Mouse (Mus musculus): ENCODE measurements around the gene Edem2. TPM values are rescaled to one million over a fixed set of nuclear protein-coding genes. Genes with fewer than 3 reads are reported as not detected.

Gene Edem2
- 33.7 and 35.5 TPM in 2 replicates for polyA plus RNA-seq (2015; fragmentation: Nextera tagmentation; extraction: Ambion mirVana)

- H3K9ac ChIP-seq, result peak within 1 kb of the TSS; percentile 51
- no peak within 1 kb of the TSS for H3K27ac ChIP-seq
- peaks cover 6% of the 10 kb centered on the region; the same call in 1 of the 2 replicates for H3K36me3 ChIP-seq
- no peaks in the 10 kb centered on the region for H3K9me3 ChIP-seq
- H3K4me3 ChIP-seq, result peak within 1 kb of the TSS; percentile 93
- H3K27me3 ChIP-seq, result no peaks in the 10 kb centered on the region
- peak; percentile 87 for ATAC-seq (ENCODE audit: insufficient number of reproducible peaks, low FRiP score, low TSS enrichment, low read depth)
- peaks cover 12% of the 10 kb centered on the region for H3K4me1 ChIP-seq
- H3K4me2 ChIP-seq, result peak within 1 kb of the TSS; percentile 82
- under 1% methylated on average over 33 of the region's 33 CpGs for WGBS
These were observed at the start of gene Edem2 for GRCm38 (mm10) chr2:155729158-155729645. Edem2 (minus strand) TSS chr2:155729475.

- WGBS, result 47% methylated on average over 7 of the region's 7 CpGs
These were observed 49.8 kb upstream of the Edem2 start for GRCm38 (mm10) chr2:155779066-155779465.

GRCm38 (mm10) chr2:155778004-155778403 is 48.7 kb upstream of the Edem2 start:
- 71% methylated on average over 6 of the region's 6 CpGs for WGBS
- H3K27me3 ChIP-seq, result peaks cover 55% of the 10 kb centered on the region

More at GRCm38 (mm10) chr2:155779066-155779465, 49.8 kb upstream of the Edem2 start:
- Histone ChIP-seq H3K27me3 (peaks cover 45% of the 10 kb centered on the region), H3K4me2 (no peak overlapping the region), H3K27ac (no peak overlapping the region), H3K9ac (no peak overlapping the region), H3K4me3 (no peak overlapping the region), H3K4me1 (peaks cover 10% of the 10 kb centered on the region), H3K36me3 (no peaks in the 10 kb centered on the region), H3K9me3 (no peaks in the 10 kb centered on the region)
- ATAC-seq (ENCODE audit: insufficient number of reproducible peaks, low FRiP score, low TSS enrichment, low read depth), result no peak

GRCm38 (mm10) chr2:155777688-155777985 is 48.4 kb upstream of the Edem2 start:
- Histone ChIP-seq H3K4me1 (peaks cover 10% of the 10 kb centered on the region), H3K36me3 (no peaks in the 10 kb centered on the region), H3K9me3 (no peaks in the 10 kb centered on the region), H3K9ac (no peak overlapping the region), H3K4me3 (no peak overlapping the region), H3K27ac (no peak overlapping the region), H3K4me2 (no peak overlapping the region), H3K27me3 (peaks cover 59% of the 10 kb centered on the region)
- ATAC-seq (ENCODE audit: insufficient number of reproducible peaks, low FRiP score, low TSS enrichment, low read depth), result no peak
- WGBS, result 78% methylated on average over 4 of the region's 4 CpGs

More at GRCm38 (mm10) chr2:155778004-155778403, 48.7 kb upstream of the Edem2 start:
- Histone ChIP-seq H3K4me3 (no peak overlapping the region), H3K36me3 (no peaks in the 10 kb centered on the region), H3K9ac (no peak overlapping the region), H3K27ac (no peak overlapping the region), H3K4me1 (peaks cover 10% of the 10 kb centered on the region), H3K9me3 (no peaks in the 10 kb centered on the region), H3K4me2 (no peak overlapping the region)
- no peak for ATAC-seq (ENCODE audit: insufficient number of reproducible peaks, low FRiP score, low TSS enrichment, low read depth)

GRCm38 (mm10) chr2:155776824-155777687 is 47.8 kb upstream of the Edem2 start:
- ATAC-seq (ENCODE audit: insufficient number of reproducible peaks, low FRiP score, low TSS enrichment, low read depth), result no peak
- Histone ChIP-seq H3K9me3 (no peaks in the 10 kb centered on the region), H3K4me1 (peaks cover 10% of the 10 kb centered on the region), H3K4me2 (no peak overlapping the region), H3K36me3 (no peaks in the 10 kb centered on the region), H3K27me3 (peaks cover 60% of the 10 kb centered on the region), H3K9ac (no peak overlapping the region), H3K4me3 (no peak overlapping the region), H3K27ac (no peak overlapping the region)
- 62% methylated on average over 10 of the region's 10 CpGs for WGBS

- Histone ChIP-seq H3K36me3 (no peaks in the 10 kb centered on the region), H3K4me1 (peaks cover 10% of the 10 kb centered on the region), H3K4me2 (peak overlapping the region; percentile 95), H3K9me3 (no peaks in the 10 kb centered on the region), H3K4me3 (peak overlapping the region; percentile 54), H3K27ac (no peak overlapping the region), H3K27me3 (peaks cover 60% of the 10 kb centered on the region), H3K9ac (no peak overlapping the region)
- ATAC-seq (ENCODE audit: insufficient number of reproducible peaks, low FRiP score, low TSS enrichment, low read depth), result peak; percentile 40; the same call in 1 of the 2 replicates
- WGBS, result 2% methylated on average over 43 of the region's 44 CpGs
These were observed 46.5 kb upstream of the Edem2 start for GRCm38 (mm10) chr2:155775685-155776263.

- 3% methylated on average over 59 of the region's 100 CpGs for WGBS
- Histone ChIP-seq H3K4me1 (peaks cover 10% of the 10 kb centered on the region), H3K27ac (no peak within 1 kb of the TSS), H3K4me2 (peak within 1 kb of the TSS; percentile 95), H3K9me3 (no peaks in the 10 kb centered on the region), H3K27me3 (peaks cover 60% of the 10 kb centered on the region), H3K36me3 (no peaks in the 10 kb centered on the region), H3K4me3 (peak within 1 kb of the TSS; percentile 54), H3K9ac (no peak within 1 kb of the TSS)
- ATAC-seq (ENCODE audit: insufficient number of reproducible peaks, low FRiP score, low TSS enrichment, low read depth), result no peak
These were observed 45.8 kb upstream of the Edem2 start, which contains the start of gene Mmp24 for GRCm38 (mm10) chr2:155774927-155775684. Mmp24 (plus strand) TSS chr2:155775342.

- no peak overlapping the region for H3K9ac ChIP-seq
- no peaks in the 10 kb centered on the region for H3K9me3 ChIP-seq
- no peak overlapping the region for H3K4me2 ChIP-seq
- no peak for ATAC-seq (ENCODE audit: insufficient number of reproducible peaks, low FRiP score, low TSS enrichment, low read depth)
- peaks cover 60% of the 10 kb centered on the region for H3K27me3 ChIP-seq
- H3K27ac ChIP-seq, result no peak overlapping the region
- H3K4me1 ChIP-seq, result peaks cover 10% of the 10 kb centered on the region
- 50% methylated on average over 11 of the region's 11 CpGs for WGBS
- H3K4me3 ChIP-seq, result peak overlapping the region; percentile 54
- H3K36me3 ChIP-seq, result no peaks in the 10 kb centered on the region
These were observed 45.1 kb upstream of the Edem2 start for GRCm38 (mm10) chr2:155774261-155774926.

GRCm38 (mm10) chr2:155773664-155774063 is 44.4 kb upstream of the Edem2 start:
- H3K27me3 ChIP-seq, result peaks cover 60% of the 10 kb centered on the region
- 60% methylated on average over 4 of the region's 4 CpGs for WGBS
- H3K9me3 ChIP-seq, result no peaks in the 10 kb centered on the region
- H3K27ac ChIP-seq, result no peak overlapping the region
- H3K36me3 ChIP-seq, result no peaks in the 10 kb centered on the region
- H3K4me2 ChIP-seq, result no peak overlapping the region
- no peak overlapping the region for H3K4me3 ChIP-seq
- no peak overlapping the region for H3K9ac ChIP-seq
- H3K4me1 ChIP-seq, result peaks cover 10% of the 10 kb centered on the region
- ATAC-seq (ENCODE audit: insufficient number of reproducible peaks, low FRiP score, low TSS enrichment, low read depth), result no peak

- H3K36me3 ChIP-seq, result no peaks in the 10 kb centered on the region
- 54% methylated on average over 13 of the region's 13 CpGs for WGBS
- H3K4me3 ChIP-seq, result no peak overlapping the region
- H3K27ac ChIP-seq, result no peak overlapping the region
- ATAC-seq (ENCODE audit: insufficient number of reproducible peaks, low FRiP score, low TSS enrichment, low read depth), result peak; percentile 52; the same call in 1 of the 2 replicates
- H3K9ac ChIP-seq, result no peak overlapping the region
- no peak overlapping the region for H3K4me2 ChIP-seq
- no peaks in the 10 kb centered on the region for H3K9me3 ChIP-seq
- 0 out of 2 replicates have a peak, but pooled peaks cover 2% of the 10 kb centered on the region for H3K4me1 ChIP-seq
- H3K27me3 ChIP-seq, result no peaks in the 10 kb centered on the region; the same call in 1 of the 2 replicates
These were observed 35.6 kb upstream of the Edem2 start for GRCm38 (mm10) chr2:155764679-155765418.
